Mouse (Mus musculus): ENCODE measurements around the gene Gxylt2. TPM values are rescaled to one million over a fixed set of nuclear protein-coding genes. Genes with fewer than 3 reads are reported as not detected.

Gxylt2 gene
- polyA plus RNA-seq, 1 experiment from 2014 or later: 0.88 TPM

GRCm38 (mm10) chr6:100676461-100676860 is 28.1 kb upstream of the Gxylt2 start:
- Histone ChIP-seq H3K9me3 (ENCODE audit: control insufficient read depth, low read length) (no peaks in the 10 kb centered on the region), H3K4me1 (ENCODE audit: control insufficient read depth, insufficient read depth, low read length) (no peaks in the 10 kb centered on the region), H3K36me3 (ENCODE audit: control insufficient read depth, insufficient read depth, low read length) (no peaks in the 10 kb centered on the region), H3K27me3 (ENCODE audit: control insufficient read depth, insufficient read depth, low read length) (no peaks in the 10 kb centered on the region), H3K27ac (ENCODE audit: low read depth, low read length) (no peak overlapping the region), H3K9ac (replicated peaks; ENCODE audit: low read depth, low read length) (no peak overlapping the region), H3K4me2 (ENCODE audit: low read depth, low read length) (no peak overlapping the region), H3K4me3 (ENCODE audit: low read depth, low read length) (no peak overlapping the region)
- 90% methylated on average over 6 of the region's 7 CpGs for WGBS
- no peak for ATAC-seq (ENCODE audit: low read depth)

GRCm38 (mm10) chr6:100678636-100679035 is 25.9 kb upstream of the Gxylt2 start:
- 94% methylated on average over 2 of the region's 2 CpGs for WGBS
- H3K4me1 ChIP-seq (ENCODE audit: control insufficient read depth, insufficient read depth, low read length): no peaks in the 10 kb centered on the region
- H3K4me3 ChIP-seq (ENCODE audit: low read depth, low read length): no peak overlapping the region
- H3K9ac ChIP-seq (replicated peaks; ENCODE audit: low read depth, low read length): no peak overlapping the region
- no peaks in the 10 kb centered on the region for H3K27me3 ChIP-seq (ENCODE audit: control insufficient read depth, insufficient read depth, low read length)
- H3K4me2 ChIP-seq (ENCODE audit: low read depth, low read length): no peak overlapping the region
- H3K27ac ChIP-seq (ENCODE audit: low read depth, low read length): no peak overlapping the region
- no peaks in the 10 kb centered on the region for H3K36me3 ChIP-seq (ENCODE audit: control insufficient read depth, insufficient read depth, low read length)
- H3K9me3 ChIP-seq (ENCODE audit: control insufficient read depth, low read length): no peaks in the 10 kb centered on the region
- ATAC-seq (ENCODE audit: low read depth): no peak

GRCm38 (mm10) chr6:100686341-100686740 is 18.2 kb upstream of the Gxylt2 start:
- Histone ChIP-seq H3K27me3 (ENCODE audit: control insufficient read depth, insufficient read depth, low read length) (no peaks in the 10 kb centered on the region), H3K27ac (ENCODE audit: low read depth, low read length) (no peak overlapping the region), H3K4me1 (ENCODE audit: control insufficient read depth, insufficient read depth, low read length) (no peaks in the 10 kb centered on the region), H3K4me3 (ENCODE audit: low read depth, low read length) (no peak overlapping the region), H3K4me2 (ENCODE audit: low read depth, low read length) (no peak overlapping the region), H3K9ac (replicated peaks; ENCODE audit: low read depth, low read length) (no peak overlapping the region), H3K36me3 (ENCODE audit: control insufficient read depth, insufficient read depth, low read length) (no peaks in the 10 kb centered on the region), H3K9me3 (ENCODE audit: control insufficient read depth, low read length) (no peaks in the 10 kb centered on the region)
- ATAC-seq (ENCODE audit: low read depth): no peak
- WGBS: 87% methylated on average over 2 of the region's 2 CpGs

GRCm38 (mm10) chr6:100699986-100700385 is 4.5 kb upstream of the Gxylt2 start:
- Histone ChIP-seq H3K4me1 (ENCODE audit: control insufficient read depth, insufficient read depth, low read length) (0 out of 2 replicates have a peak, but pooled peaks cover 3% of the 10 kb centered on the region), H3K4me2 (ENCODE audit: low read depth, low read length) (no peak overlapping the region), H3K4me3 (ENCODE audit: low read depth, low read length) (no peak overlapping the region), H3K9me3 (ENCODE audit: control insufficient read depth, low read length) (no peaks in the 10 kb centered on the region), H3K27me3 (ENCODE audit: control insufficient read depth, insufficient read depth, low read length) (peaks cover 9% of the 10 kb centered on the region), H3K36me3 (ENCODE audit: control insufficient read depth, insufficient read depth, low read length) (no peaks in the 10 kb centered on the region), H3K27ac (ENCODE audit: low read depth, low read length) (no peak overlapping the region), H3K9ac (replicated peaks; ENCODE audit: low read depth, low read length) (no peak overlapping the region)
- ATAC-seq (ENCODE audit: low read depth): no peak
- 83% methylated on average over 5 of the region's 5 CpGs for WGBS

GRCm38 (mm10) chr6:100700774-100701173 is 3.8 kb upstream of the Gxylt2 start:
- H3K27ac ChIP-seq (ENCODE audit: low read depth, low read length): no peak overlapping the region
- WGBS: 78% methylated on average over 5 of the region's 5 CpGs
- no peak for ATAC-seq (ENCODE audit: low read depth)

GRCm38 (mm10) chr6:100704197-100704573 is 349 bp upstream of the Gxylt2 start:
- Histone ChIP-seq H3K9me3 (ENCODE audit: control insufficient read depth, low read length) (no peaks in the 10 kb centered on the region), H3K4me3 (ENCODE audit: low read depth, low read length) (peak overlapping the region; percentile 64), H3K27me3 (ENCODE audit: control insufficient read depth, insufficient read depth, low read length) (peaks cover 13% of the 10 kb centered on the region), H3K36me3 (ENCODE audit: control insufficient read depth, insufficient read depth, low read length) (no peaks in the 10 kb centered on the region), H3K4me2 (ENCODE audit: low read depth, low read length) (peak overlapping the region; percentile 96), H3K4me1 (ENCODE audit: control insufficient read depth, insufficient read depth, low read length) (0 out of 2 replicates have a peak, but pooled peaks cover 3% of the 10 kb centered on the region), H3K27ac (ENCODE audit: low read depth, low read length) (no peak overlapping the region), H3K9ac (replicated peaks; ENCODE audit: low read depth, low read length) (peak overlapping the region; percentile 58)
- whole genome bisulfite sequencing: 37% methylated on average over 8 of the region's 8 CpGs
- 0 out of 2 replicates have a peak, but pooled peaks have one; percentile 31 for ATAC-seq (ENCODE audit: low read depth)

More at GRCm38 (mm10) chr6:100700774-100701173, 3.8 kb upstream of the Gxylt2 start:
- Histone ChIP-seq H3K9me3 (ENCODE audit: control insufficient read depth, low read length) (no peaks in the 10 kb centered on the region), H3K4me3 (ENCODE audit: low read depth, low read length) (no peak overlapping the region), H3K4me2 (ENCODE audit: low read depth, low read length) (no peak overlapping the region), H3K4me1 (ENCODE audit: control insufficient read depth, insufficient read depth, low read length) (0 out of 2 replicates have a peak, but pooled peaks cover 3% of the 10 kb centered on the region), H3K9ac (replicated peaks; ENCODE audit: low read depth, low read length) (no peak overlapping the region), H3K27me3 (ENCODE audit: control insufficient read depth, insufficient read depth, low read length) (peaks cover 13% of the 10 kb centered on the region), H3K36me3 (ENCODE audit: control insufficient read depth, insufficient read depth, low read length) (no peaks in the 10 kb centered on the region)

GRCm38 (mm10) chr6:100705366-100705811 is 855 bp downstream of the Gxylt2 start:
- peak overlapping the region; percentile 64 for H3K4me3 ChIP-seq (ENCODE audit: low read depth, low read length)
- H3K27ac ChIP-seq (ENCODE audit: low read depth, low read length): no peak overlapping the region
- no peaks in the 10 kb centered on the region for H3K36me3 ChIP-seq (ENCODE audit: control insufficient read depth, insufficient read depth, low read length)
- H3K27me3 ChIP-seq (ENCODE audit: control insufficient read depth, insufficient read depth, low read length): peaks cover 13% of the 10 kb centered on the region
- H3K9ac ChIP-seq (replicated peaks; ENCODE audit: low read depth, low read length): no peak overlapping the region
- 3% methylated on average over 15 of the region's 15 CpGs for WGBS
- H3K4me2 ChIP-seq (ENCODE audit: low read depth, low read length): peak overlapping the region; percentile 96
- ATAC-seq (ENCODE audit: low read depth): no peak
- H3K9me3 ChIP-seq (ENCODE audit: control insufficient read depth, low read length): no peaks in the 10 kb centered on the region
- 0 out of 2 replicates have a peak, but pooled peaks cover 3% of the 10 kb centered on the region for H3K4me1 ChIP-seq (ENCODE audit: control insufficient read depth, insufficient read depth, low read length)

- no peak overlapping the region for H3K9ac ChIP-seq (replicated peaks; ENCODE audit: low read depth, low read length)
- H3K9me3 ChIP-seq (ENCODE audit: control insufficient read depth, low read length): no peaks in the 10 kb centered on the region
- ATAC-seq (ENCODE audit: low read depth): no peak
- H3K27ac ChIP-seq (ENCODE audit: low read depth, low read length): no peak overlapping the region
- H3K4me2 ChIP-seq (ENCODE audit: low read depth, low read length): no peak overlapping the region
- H3K27me3 ChIP-seq (ENCODE audit: control insufficient read depth, insufficient read depth, low read length): peaks cover 13% of the 10 kb centered on the region
- H3K4me3 ChIP-seq (ENCODE audit: low read depth, low read length): no peak overlapping the region
- 0 out of 2 replicates have a peak, but pooled peaks cover 3% of the 10 kb centered on the region for H3K4me1 ChIP-seq (ENCODE audit: control insufficient read depth, insufficient read depth, low read length)
- H3K36me3 ChIP-seq (ENCODE audit: control insufficient read depth, insufficient read depth, low read length): no peaks in the 10 kb centered on the region
- WGBS: 82% methylated on average over 6 of the region's 6 CpGs
Measured at GRCm38 (mm10) chr6:100706861-100707260, 2.3 kb downstream of the Gxylt2 start.

- Histone ChIP-seq H3K4me2 (ENCODE audit: low read depth, low read length) (no peak overlapping the region), H3K9ac (replicated peaks; ENCODE audit: low read depth, low read length) (no peak overlapping the region), H3K27ac (ENCODE audit: low read depth, low read length) (no peak overlapping the region), H3K36me3 (ENCODE audit: control insufficient read depth, insufficient read depth, low read length) (no peaks in the 10 kb centered on the region), H3K4me1 (ENCODE audit: control insufficient read depth, insufficient read depth, low read length) (0 out of 2 replicates have a peak, but pooled peaks cover 3% of the 10 kb centered on the region), H3K4me3 (ENCODE audit: low read depth, low read length) (no peak overlapping the region), H3K27me3 (ENCODE audit: control insufficient read depth, insufficient read depth, low read length) (peaks cover 13% of the 10 kb centered on the region), H3K9me3 (ENCODE audit: control insufficient read depth, low read length) (no peaks in the 10 kb centered on the region)
- ATAC-seq (ENCODE audit: low read depth): no peak
- WGBS: 71% methylated on average over 7 of the region's 7 CpGs
Measured at GRCm38 (mm10) chr6:100707557-100707956, 3.0 kb downstream of the Gxylt2 start.

Measured in neural tube, embryonic 14.5 days (tissue).